Mouse (Mus musculus) thymus, postnatal 25 days (tissue): Measurements from ENCODE around the gene Myh11.
A peak's percentile ranks its signal among the peaks of the same experiment; 100 is the strongest.

ENCODE experiments used
- DNase-seq: peaks from one replicate; pipeline ENCODE4 v3.0.0; 2022

Myh11 gene

DNA sequence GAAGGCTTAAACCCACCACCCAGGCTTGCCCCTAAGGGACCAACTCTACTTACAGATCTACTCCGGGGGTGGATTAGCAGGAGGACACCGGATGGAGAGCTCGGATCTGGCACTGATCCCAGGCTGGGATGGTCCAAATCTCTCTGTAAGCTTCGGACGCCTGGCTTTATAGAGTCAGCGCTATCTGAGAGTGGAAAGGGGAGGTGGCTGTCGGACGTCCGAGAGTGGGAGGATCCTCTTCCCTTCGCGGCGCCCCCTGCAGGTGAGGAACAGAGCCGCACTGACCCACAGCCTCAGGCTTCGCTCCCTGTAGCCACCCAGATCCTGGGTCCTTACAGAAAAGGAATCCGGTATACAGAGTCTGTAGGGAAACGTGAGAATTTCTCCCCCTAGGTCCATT lies at the start of gene Myh11:
Gene Myh11 (minus strand): TSS at position 150 of the 400 bp plus-strand sequence.
- DNase-seq: peak; percentile 22

DNA sequence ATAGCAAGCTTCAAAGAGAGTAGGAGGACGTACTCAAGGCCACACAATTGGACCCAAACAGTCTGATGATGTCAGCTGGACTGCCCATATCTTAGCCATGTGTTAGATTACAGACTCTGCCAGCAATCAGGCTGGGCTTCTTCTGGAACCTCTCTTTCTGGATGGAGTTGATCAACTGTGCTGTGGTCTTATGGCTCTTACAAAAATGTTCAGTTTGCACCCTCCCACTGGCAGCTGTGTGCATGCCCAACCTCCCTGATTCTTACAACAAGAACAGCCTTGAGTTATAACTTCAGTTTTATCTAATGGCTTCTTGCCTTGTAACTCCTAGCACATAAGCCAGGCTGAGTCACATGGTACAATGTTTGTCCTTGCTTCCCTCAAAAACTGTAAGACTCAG lies 37.0 kb upstream of the Myh11 start:
- DNase-seq: no peak

DNA sequence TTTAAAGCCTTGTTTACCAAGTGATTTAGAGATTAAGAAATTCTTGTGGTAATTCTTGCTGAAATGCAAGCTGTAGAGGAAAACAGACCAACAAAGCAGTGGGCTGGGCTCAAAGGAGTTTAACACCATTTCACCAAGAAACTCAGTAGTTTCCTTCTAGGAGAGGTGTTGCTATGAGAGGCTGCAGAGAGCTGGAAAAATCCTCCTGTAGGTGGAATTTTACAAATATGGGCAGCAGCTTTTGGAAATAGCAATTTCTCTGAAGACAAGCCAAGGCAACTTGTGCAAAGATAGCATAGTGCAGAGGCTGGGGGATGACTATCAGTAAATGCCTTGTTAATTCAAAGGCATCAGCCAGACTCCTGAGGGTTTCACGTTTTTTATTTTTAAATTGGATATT lies 29.3 kb upstream of the Myh11 start:
- no peak for DNase-seq

DNA sequence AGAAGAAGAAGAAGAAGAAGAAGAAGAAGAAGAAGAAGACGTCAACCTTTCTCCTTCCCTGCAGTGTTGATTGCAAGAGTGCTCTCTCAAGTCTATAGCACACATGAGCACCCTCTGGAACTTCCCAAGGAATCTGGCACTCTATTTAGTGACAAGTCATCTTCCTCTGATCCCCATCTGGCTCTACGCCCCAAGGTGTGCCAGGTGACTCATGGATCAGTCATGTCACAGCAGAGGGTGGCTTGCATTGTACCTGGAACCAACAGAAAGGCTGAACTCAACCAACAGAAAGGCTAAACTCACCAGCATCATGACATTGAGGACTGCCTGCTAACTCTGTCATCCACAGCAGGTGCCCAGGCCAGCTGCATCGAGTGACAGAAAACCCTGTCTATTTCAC lies 28.5 kb upstream of the Myh11 start:
- DNase-seq: no peak

DNA sequence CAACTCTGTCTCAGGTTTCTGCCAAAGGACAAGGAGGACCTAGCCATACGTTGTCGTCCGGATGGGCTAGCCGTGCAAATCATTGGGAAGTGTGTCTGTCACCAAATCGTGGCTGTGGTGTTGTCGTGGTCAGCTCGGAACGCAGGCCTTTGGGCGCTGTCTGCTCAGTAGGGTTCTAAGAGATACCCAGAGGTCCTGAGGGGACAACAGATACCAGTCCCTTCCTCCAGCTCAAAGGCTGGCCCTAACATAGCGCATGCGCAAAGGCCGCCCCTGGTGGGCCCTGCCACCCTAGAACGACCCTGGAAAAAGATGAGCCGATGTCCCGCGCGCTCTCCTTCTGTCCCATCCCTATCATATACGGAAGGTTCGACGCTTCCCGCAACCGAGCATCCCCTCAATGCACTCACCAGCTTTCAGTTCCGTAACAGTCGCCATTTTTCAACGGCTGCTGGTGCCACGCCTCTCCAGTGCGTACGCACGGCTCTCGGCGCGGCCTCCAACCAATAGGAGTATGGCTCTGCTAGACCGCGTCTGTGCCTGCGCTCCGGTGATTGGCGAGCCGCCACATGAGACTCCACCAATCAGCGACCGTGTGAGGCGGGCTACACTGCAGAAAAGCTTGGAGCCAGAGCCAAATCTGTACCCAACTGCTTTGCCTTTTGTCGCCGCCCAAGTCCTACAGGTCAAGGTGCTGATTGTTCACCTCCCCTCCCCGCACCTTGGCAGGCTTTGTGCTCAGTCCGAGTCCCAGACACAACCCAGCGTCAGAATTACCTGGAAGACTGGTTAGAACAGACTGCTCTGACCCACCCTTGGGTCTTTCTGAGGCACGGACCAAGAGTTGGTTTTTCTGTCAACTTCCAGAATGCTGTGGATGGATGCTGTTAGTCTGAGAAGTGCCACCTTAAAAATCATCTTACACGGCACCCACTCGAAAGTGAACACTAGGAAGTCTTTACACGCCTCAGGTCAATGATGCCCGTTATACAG lies 26.0 kb upstream of the Myh11 start, which contains the start of gene Fopnl:
Gene Fopnl (minus strand): TSS at position 522 of the 993 bp plus-strand sequence.
- peak; percentile 94 for DNase-seq

DNA sequence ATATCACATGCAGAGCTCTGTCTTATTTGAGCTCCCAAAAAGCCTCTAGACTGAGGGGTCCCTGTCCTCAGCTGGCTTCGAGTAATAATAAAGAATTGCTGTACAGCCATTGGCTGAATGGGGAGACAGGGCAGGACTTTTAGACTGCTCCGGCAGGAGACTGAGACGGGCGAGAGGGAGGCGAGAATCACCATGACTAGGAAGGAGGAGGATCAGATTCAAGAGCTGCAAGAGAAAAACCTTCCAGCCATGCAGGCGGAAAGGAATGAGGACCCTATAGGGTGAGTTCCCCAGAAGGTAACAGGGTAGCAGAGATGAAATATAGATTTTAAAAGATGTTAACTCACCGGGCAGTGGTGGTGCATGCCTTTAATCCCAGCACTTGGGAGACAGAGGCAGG lies 21.7 kb upstream of the Myh11 start:
- no peak for DNase-seq

DNA sequence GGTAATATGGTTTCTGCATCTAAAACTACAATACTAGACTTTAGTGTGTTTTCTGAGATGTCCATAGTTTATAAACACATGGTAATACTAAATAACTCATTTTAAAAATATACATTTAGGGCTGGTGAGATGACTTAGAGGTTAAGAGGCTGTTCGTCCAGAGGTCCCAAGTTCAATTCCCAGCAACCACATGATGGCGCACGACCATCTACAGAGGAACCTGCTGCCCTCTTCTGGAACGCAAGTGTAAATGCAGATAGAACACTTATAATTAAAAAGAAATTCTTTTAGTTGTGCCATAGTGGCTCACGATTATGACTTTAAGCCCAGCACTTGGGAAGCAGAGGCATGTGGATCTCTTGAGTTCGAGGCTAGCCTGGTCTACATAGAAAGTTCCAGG lies 20.2 kb upstream of the Myh11 start:
- DNase-seq: peak; percentile 39

DNA sequence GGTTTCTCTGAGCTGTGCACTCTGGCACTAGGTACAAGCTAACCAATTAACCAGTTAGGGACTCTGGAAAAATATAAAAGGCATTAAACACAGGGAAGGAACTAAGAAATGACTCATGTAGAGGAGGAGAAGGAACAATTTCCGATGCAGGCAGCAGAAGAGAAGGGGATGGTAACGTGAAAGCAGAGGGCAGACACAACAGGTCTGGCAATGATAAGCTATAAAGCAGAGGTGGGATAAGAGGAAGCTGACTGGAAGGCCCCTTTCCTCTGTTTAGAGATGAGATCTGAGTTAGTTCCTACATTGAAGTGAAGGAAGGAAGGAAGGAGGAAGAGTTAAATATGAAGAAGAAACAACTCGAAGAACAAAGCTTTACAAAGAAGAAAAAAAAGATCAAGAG lies 18.7 kb upstream of the Myh11 start:
- no peak for DNase-seq

DNA sequence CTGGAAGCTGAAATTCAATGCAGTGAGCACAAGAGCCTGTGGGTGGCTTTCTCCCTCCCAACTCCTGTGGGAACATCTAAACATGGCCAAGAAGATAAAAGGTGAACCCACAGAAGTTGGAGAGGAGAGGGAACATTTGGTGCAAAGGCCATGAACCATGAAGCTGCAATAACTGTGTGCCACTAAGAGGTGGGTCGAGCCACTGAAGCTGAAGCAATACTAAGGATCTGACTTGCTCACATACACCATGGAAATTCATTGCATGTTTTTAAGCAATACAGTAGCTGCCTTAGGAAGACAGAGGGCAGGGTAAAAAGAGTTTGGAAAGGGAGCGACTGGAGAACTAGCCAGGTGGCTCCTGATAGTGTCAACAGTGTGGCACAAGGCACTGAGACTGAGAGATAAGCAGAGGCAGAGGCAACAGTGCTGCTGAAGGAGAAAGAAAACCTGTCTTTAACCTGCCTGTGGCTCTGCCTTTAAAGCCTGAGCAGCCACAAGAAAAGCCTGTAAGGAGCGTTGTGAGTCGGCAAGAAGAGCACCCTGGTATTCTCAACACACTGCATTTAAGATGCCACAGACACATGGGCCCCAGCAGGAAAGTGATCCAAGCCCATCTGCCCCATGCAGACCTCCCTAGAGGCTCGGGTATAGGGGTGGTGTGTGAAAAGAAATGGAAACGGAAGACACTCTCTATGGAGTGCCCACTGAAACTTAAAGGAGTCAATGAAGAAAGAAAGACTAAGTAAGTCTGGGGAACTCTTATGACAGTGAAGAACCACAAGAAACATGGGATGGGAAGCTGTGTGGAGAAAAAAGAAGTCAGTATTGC lies 17.3 kb upstream of the Myh11 start:
- DNase-seq: no peak

DNA sequence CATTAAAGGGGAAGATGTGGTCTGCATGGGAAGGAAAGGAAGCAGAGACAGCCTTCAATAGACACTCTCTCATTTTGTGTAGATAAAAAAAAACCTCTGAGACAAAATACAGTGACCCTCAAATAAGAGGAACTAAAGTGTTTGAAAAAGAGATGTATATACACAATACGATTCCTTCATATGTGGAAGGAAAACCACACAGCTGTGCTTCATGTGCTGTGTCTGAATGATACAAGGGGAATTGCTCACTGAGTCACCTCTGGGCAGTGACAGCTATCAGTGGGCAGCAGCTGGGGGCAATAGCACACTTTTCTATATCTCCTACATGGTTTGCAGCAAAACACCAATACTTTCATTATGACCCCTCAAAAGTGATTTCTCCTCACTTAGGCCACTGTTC lies 16.2 kb upstream of the Myh11 start:
- DNase-seq: no peak

DNA sequence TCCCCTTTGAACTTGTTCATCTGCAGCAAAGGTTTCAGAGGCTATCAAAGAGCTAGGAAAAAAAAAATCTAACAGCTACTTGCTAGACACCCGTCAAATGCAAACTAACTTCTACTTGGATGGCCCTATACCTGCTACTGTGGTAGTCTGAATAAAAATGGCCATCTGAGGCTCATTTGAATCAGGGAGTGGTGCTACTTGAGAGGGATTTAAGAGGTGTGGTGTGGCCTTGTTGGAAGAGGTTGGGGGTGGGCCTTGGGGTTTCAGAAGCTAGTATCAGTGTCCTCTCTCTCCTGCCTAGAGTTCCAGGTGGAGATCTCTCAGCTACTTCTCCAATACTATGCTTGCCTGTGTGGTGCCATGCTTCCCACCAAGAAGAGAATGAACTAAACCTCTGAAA lies 15.3 kb upstream of the Myh11 start:
- DNase-seq: no peak

DNA sequence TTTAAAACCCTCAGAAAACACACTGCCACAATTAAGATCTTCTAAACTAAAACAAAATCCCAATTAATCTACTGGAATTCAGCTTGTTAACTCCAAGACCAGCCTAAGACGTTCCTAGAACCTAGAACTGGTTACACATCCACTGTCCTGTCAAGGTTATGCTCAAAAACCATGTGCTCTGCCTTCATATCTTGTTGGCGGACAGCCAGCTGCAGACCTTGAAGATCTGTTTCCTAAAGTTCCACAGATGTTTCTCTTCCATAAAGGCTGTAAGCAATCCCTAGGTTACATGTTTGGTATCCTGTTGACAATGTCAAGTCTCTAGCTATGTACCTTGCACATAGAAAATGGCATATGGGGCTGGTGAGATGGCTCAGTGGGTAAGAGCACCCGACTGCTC lies 13.6 kb upstream of the Myh11 start:
- no peak for DNase-seq

DNA sequence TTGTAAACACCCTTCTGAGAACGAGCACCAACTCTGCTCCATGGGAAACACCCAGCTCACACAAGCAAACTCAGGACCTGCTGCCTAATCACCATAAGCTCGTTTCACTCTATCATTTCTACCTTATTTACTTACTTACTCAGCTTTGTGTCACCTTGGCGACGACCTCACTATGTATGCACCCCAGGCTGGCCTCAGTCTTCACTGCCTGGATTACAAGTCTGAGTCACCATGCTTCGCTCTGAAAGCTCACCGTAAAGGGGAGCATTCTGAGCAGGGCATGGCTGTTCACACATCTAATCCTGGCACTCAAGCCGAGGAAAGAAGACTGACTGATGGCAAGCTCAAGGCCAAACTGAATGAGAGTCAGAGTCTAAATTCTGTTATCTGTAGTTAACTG lies 12.5 kb upstream of the Myh11 start:
- no peak for DNase-seq

DNA sequence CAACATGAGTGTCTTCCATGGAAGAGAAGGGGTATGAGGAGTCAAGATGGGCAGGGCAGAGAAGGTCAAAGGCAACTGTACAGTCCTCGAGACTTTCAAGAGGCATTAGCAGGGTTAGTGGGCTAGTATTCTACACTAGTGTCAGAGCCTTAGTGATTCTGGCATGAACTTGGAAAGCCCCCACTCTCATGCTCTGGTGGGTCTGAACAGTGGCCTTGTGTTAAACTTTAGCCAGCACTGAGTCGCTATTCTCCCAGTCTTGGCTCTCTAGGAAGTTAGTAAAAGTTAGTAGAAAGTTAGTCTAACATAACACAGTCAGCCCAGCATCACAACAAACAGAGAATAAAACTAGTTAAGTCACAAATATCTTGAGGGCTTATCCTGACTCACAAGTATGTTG lies 12.0 kb upstream of the Myh11 start:
- DNase-seq: no peak

DNA sequence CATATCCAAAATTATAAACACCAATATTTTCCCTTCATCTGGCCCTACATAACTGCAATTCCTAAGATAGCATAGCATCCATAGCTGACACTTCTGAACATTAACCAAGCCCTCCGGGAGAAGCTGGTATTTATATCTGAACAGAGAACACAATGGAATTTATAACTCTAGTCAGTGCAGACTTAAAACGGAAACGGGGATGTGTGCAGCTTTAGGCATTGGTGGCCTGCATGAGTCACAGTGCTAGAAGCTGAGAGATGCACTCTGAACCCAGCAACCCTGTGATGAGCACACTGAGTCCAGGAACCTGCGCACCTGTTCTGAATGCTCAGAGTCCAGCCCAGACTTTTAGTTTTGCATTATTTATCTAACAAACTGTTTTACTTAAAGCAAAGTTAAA lies 7.3 kb upstream of the Myh11 start:
- DNase-seq: no peak

DNA sequence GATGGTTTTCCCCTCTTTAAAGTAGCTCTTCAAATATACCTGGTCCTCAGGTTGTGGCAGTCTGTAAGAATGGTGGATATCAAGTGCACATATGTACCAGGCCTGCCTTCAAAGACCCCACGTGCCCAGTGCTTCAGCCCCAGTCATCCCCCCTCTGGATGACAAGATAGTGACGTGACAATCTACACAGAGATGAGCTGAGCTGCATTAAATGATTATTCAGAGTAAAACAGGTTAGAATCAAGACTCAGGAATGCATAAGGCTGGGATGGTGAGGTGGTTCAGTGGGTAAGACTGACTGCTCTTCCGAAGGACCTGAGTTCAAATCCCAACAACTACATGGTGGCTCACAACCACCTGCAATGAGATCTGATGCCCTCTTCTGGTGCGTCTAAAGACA lies 6.6 kb upstream of the Myh11 start:
- no peak for DNase-seq

DNA sequence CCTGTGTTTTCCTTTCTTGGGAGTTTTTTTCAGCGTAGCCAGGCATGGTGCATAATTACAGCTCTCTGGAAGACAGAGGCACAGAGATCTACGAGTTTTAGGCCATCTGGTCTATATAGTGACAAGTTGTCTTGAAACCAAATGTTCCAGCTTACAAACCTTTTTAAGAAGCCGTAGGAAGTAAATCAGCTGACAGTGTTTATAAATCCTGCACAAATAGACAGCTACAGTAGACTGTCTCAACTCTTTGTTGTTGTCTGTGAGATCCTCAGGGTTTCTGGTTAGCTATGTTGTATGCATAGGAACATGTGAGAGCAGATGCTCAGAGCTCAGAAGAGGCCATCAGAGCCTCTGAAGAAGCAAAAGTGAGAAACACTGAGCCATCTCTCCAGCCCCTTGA lies 6.0 kb upstream of the Myh11 start:
- DNase-seq: no peak

DNA sequence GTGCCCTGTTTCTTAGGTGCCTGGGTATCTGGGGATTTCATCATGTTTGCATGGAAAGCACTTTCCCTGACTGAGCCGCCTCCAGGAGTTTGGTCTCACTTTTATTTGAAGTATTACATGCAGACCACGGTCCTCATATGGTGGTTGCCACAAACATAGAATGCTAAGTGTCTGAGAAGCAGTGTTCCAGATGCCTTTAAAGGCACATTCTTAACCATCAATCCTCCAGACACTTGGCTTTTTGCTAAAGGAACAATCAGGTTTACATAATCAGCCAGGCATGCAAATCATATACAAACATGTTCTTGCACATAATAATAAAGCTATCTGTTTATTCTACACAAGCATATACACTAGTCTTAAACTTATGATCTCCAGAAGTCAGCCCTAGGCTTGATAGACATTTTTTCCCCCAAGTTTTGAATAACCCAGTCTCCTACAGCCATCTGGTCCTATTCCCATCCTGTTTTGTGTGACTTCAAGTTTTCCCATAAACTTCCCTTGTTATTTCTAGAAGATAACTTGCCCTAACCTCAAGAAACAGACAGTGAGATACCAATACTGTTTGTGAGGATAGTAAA lies 5.5 kb upstream of the Myh11 start:
- no peak for DNase-seq

DNA sequence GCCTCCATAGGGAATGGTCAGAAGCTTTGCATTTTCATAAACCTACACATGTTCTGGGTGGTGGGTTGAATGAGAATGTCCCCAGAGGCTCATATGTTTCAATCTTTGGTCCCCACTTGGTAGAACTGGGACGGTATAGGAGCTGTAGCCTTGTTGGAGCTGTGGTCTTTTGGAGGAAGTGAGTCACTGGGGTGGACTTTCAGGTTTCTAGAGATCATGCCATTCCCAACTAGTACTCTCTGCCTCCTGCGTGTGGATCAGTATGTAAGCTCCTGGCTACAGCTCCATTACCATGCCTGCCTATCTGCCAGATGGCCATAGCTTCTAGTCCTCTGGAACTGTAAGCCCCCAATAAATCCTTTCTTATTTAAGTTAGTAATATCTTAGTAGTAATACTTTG lies 4.1 kb upstream of the Myh11 start:
- DNase-seq: no peak

DNA sequence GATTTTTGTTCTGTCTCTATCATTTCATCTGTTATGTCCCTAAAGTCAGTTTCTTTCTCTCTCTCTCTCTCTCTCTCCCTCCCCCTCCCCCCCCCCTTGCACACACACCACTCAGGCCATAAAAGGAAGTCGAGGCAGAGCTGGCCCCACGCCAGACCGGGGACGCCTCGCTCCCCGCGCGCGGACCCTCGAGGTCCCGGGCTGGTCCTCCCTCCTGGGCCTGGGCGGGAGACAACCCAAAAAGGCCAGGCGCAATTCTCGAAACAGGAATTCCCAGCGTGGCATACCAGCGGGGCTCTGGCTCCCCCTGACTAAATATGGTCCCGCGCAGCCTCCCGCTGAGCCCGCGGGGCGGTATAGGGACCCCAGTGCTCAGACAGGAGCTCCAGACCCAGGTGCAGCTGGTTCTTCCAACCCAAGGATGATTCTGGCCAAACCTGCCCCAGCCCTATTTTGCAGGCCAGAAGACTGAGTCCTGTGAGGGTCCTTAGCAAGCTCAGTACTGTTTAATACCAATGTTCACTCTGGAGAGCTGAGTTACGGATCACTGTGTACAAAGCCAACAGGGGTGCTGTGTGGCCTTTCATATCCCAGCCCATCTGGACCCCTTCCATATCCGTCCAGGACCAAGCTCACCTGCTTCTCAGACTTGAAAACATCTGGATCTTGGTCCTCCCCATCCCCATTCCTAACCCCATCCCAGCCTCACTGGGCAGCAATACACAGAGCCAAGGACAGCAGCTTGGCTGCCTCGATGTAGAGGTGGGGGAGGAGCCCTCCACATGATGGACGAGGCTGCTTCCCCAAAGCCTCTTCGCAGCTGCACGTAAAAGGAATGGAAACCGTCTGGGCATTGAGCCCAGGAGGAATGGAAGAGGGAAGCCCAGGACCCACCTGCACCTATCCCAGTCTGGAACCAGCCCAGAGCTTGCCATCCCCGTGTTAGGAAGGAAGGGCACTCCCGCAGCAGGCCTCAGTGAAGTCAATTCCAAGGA lies 1.3 kb upstream of the Myh11 start:
- no peak for DNase-seq

DNA sequence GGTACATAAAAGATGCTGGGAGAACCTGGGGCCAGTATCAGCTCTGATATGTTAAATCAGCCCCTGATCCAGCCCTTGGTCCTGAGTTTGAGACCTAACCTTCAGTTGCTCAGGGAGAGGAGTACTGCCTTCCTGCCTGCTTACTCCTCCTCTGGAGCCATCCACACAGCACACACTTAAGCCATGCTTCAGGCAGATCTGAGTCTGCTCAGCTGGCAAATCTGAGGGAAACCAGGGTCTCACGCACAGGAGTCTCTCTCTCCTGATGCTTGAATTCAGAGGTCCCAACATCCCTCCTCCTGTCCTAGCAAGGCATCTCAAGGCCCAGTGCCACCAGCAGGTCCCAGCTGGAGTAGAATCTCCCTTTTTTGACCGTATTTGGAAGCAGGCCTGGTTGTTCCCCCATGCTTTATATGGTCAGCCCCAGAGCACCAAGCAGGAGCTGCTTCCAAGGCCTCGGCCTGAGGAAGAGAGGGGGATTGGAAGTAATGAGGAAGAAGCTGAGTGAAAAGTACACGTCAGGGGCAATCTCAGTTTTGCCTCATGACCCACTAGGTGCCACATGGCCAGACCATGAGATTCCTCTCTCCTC lies 18.7 kb downstream of the Myh11 start:
- DNase-seq: no peak
